Mouse (Mus musculus): ENCODE measurements around the gene Dzank1. TPM values are rescaled to one million over a fixed set of nuclear protein-coding genes. Genes with fewer than 3 reads are reported as not detected.

The Dzank1 gene
- polyA plus RNA-seq, 1 experiment from 2014 or later, result 2.2 TPM

GRCm38 (mm10) chr2:144438424-144438823 lies 88.8 kb downstream of the Dzank1 start:
- H3K36me3 ChIP-seq (ENCODE audit: control insufficient read depth, insufficient read depth, low read length), result no peaks in the 10 kb centered on the region
- H3K4me3 ChIP-seq (ENCODE audit: low read depth, low read length), result no peak overlapping the region
- no peak for DNase-seq (ENCODE audit: low spot score)
- H3K27me3 ChIP-seq (replicated peaks; ENCODE audit: control insufficient read depth, insufficient read depth, low read length), result no peaks in the 10 kb centered on the region
- 59% methylated on average over 4 of the region's 4 CpGs for WGBS
- no peak overlapping the region for H3K9ac ChIP-seq (ENCODE audit: low read length)
- H3K4me2 ChIP-seq (ENCODE audit: low read length), result no peak overlapping the region
- ATAC-seq (replicated peaks; ENCODE audit: low FRiP score, low TSS enrichment, low read depth), result no peak
- H3K27ac ChIP-seq (ENCODE audit: low read depth), result no peak overlapping the region
- H3K4me1 ChIP-seq (replicated peaks; ENCODE audit: control insufficient read depth, insufficient read depth, low read length), result no peaks in the 10 kb centered on the region
- H3K9me3 ChIP-seq (ENCODE audit: control insufficient read depth, low read length), result no peaks in the 10 kb centered on the region

- WGBS, result 67% methylated on average over 10 of the region's 10 CpGs
- H3K27me3 ChIP-seq (replicated peaks; ENCODE audit: control insufficient read depth, insufficient read depth, low read length), result no peaks in the 10 kb centered on the region
- no peaks in the 10 kb centered on the region for H3K9me3 ChIP-seq (ENCODE audit: control insufficient read depth, low read length)
- ATAC-seq (replicated peaks; ENCODE audit: low FRiP score, low TSS enrichment, low read depth), result no peak
- no peak for DNase-seq (ENCODE audit: low spot score)
- no peak overlapping the region for H3K4me2 ChIP-seq (ENCODE audit: low read length)
- no peak overlapping the region for H3K9ac ChIP-seq (ENCODE audit: low read length)
- H3K4me3 ChIP-seq (ENCODE audit: low read depth, low read length), result no peak overlapping the region
- no peak overlapping the region for H3K27ac ChIP-seq (ENCODE audit: low read depth)
- no peaks in the 10 kb centered on the region for H3K36me3 ChIP-seq (ENCODE audit: control insufficient read depth, insufficient read depth, low read length)
- no peaks in the 10 kb centered on the region for H3K4me1 ChIP-seq (replicated peaks; ENCODE audit: control insufficient read depth, insufficient read depth, low read length)
Observed at GRCm38 (mm10) chr2:144435679-144436078, 91.5 kb downstream of the Dzank1 start.

- 73% methylated on average over 5 of the region's 5 CpGs for WGBS
Observed at GRCm38 (mm10) chr2:144431286-144431825, 95.9 kb downstream of the Dzank1 start.

DNA sequence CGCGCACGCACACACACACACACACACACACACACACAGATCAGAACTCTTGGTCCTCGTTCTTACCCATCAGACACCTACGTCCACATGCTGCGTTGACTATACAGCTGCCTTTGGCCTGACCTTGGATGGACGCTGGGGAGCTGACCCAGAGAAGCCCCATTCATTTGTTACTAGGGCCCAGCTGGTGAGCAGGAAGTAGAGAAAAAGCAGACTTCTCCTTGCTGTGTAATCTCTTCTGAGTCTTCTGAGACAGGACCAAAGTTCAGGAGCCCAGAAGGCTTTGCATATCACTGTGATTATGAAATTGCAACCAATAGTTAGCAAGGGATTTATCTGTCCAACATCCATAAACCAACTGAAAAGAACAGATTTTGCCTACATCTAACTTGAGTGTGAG lies 98.0 kb downstream of the Dzank1 start:
- Histone ChIP-seq H3K4me3 (ENCODE audit: low read depth, low read length) (no peak overlapping the region), H3K27me3 (replicated peaks; ENCODE audit: control insufficient read depth, insufficient read depth, low read length) (no peaks in the 10 kb centered on the region), H3K27ac (ENCODE audit: low read depth) (peak overlapping the region; percentile 51), H3K36me3 (ENCODE audit: control insufficient read depth, insufficient read depth, low read length) (no peaks in the 10 kb centered on the region), H3K4me2 (ENCODE audit: low read length) (no peak overlapping the region; the same call in 1 of the 2 replicates), H3K9me3 (ENCODE audit: control insufficient read depth, low read length) (no peaks in the 10 kb centered on the region), H3K4me1 (replicated peaks; ENCODE audit: control insufficient read depth, insufficient read depth, low read length) (0 out of 2 replicates have a peak, but pooled peaks cover 4% of the 10 kb centered on the region), H3K9ac (ENCODE audit: low read length) (no peak overlapping the region)
- peak; percentile 60 for DNase-seq (ENCODE audit: low spot score)
- peak; percentile 80 for ATAC-seq (replicated peaks; ENCODE audit: low FRiP score, low TSS enrichment, low read depth)
- WGBS, result 56% methylated on average over 7 of the region's 7 CpGs

More at GRCm38 (mm10) chr2:144431286-144431825, 95.9 kb downstream of the Dzank1 start:
- no peaks in the 10 kb centered on the region for H3K36me3 ChIP-seq (ENCODE audit: control insufficient read depth, insufficient read depth, low read length)
- no peak overlapping the region for H3K4me3 ChIP-seq (ENCODE audit: low read depth, low read length)
- no peak for ATAC-seq (replicated peaks; ENCODE audit: low FRiP score, low TSS enrichment, low read depth)
- no peak overlapping the region for H3K4me2 ChIP-seq (ENCODE audit: low read length)
- H3K9me3 ChIP-seq (ENCODE audit: control insufficient read depth, low read length), result no peaks in the 10 kb centered on the region
- H3K27ac ChIP-seq (ENCODE audit: low read depth), result no peak overlapping the region
- no peaks in the 10 kb centered on the region for H3K27me3 ChIP-seq (replicated peaks; ENCODE audit: control insufficient read depth, insufficient read depth, low read length)
- no peak overlapping the region for H3K9ac ChIP-seq (ENCODE audit: low read length)
- DNase-seq (ENCODE audit: low spot score), result no peak
- H3K4me1 ChIP-seq (replicated peaks; ENCODE audit: control insufficient read depth, insufficient read depth, low read length), result 0 out of 2 replicates have a peak, but pooled peaks cover 4% of the 10 kb centered on the region

DNA sequence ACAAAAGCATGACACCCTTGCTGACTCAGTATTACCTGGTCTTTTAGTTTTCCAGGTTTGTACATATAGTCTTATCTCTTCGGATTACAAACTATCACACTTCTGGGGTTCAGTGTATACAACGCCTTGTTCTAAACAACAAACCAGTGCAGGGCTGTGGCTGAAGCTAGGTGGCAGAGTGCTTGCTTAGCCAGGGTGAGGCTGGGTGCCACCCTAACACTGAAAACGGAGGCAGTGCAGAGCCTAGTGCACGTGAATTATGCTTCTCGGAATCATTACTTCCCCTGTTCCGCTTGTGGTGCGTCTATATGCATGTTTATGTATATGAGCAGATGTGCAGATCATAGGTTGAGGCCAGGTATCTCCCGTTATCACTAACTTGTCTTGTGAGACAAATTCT lies 98.6 kb downstream of the Dzank1 start:
- Histone ChIP-seq H3K4me1 (replicated peaks; ENCODE audit: control insufficient read depth, insufficient read depth, low read length) (0 out of 2 replicates have a peak, but pooled peaks cover 4% of the 10 kb centered on the region), H3K27me3 (replicated peaks; ENCODE audit: control insufficient read depth, insufficient read depth, low read length) (no peaks in the 10 kb centered on the region), H3K4me3 (ENCODE audit: low read depth, low read length) (no peak overlapping the region), H3K27ac (ENCODE audit: low read depth) (peak overlapping the region; percentile 51; the same call in 1 of the 2 replicates), H3K36me3 (ENCODE audit: control insufficient read depth, insufficient read depth, low read length) (no peaks in the 10 kb centered on the region), H3K9ac (ENCODE audit: low read length) (no peak overlapping the region), H3K9me3 (ENCODE audit: control insufficient read depth, low read length) (no peaks in the 10 kb centered on the region), H3K4me2 (ENCODE audit: low read length) (no peak overlapping the region; the same call in 1 of the 2 replicates)
- DNase-seq (ENCODE audit: low spot score), result no peak
- 72% methylated on average over 8 of the region's 8 CpGs for WGBS
- 0 out of 2 replicates have a peak, but pooled peaks have one; percentile 20 for ATAC-seq (replicated peaks; ENCODE audit: low FRiP score, low TSS enrichment, low read depth)

DNA sequence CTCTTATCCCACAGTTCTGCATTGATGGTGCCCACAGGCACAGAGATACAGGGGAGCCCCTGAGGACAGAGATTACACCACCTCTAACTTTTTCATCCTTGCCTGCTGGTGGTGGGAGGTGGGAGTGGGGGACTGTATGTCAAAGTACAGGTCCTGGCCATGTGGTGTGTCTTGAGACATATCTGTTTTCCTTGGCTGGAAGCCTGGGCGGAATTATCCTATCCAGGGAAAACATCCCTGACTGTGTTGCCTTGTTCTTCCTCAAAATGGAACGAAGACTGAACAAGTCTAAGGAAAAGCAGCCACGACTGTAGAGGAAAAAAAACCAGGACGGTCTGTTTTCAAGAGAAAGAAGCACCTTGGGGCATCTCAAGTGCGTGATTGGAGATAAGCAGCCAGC lies 99.4 kb downstream of the Dzank1 start:
- Histone ChIP-seq H3K27me3 (replicated peaks; ENCODE audit: control insufficient read depth, insufficient read depth, low read length) (no peaks in the 10 kb centered on the region), H3K4me3 (ENCODE audit: low read depth, low read length) (no peak overlapping the region), H3K9me3 (ENCODE audit: control insufficient read depth, low read length) (no peaks in the 10 kb centered on the region), H3K36me3 (ENCODE audit: control insufficient read depth, insufficient read depth, low read length) (no peaks in the 10 kb centered on the region), H3K9ac (ENCODE audit: low read length) (no peak overlapping the region), H3K4me1 (replicated peaks; ENCODE audit: control insufficient read depth, insufficient read depth, low read length) (0 out of 2 replicates have a peak, but pooled peaks cover 4% of the 10 kb centered on the region), H3K27ac (ENCODE audit: low read depth) (no peak overlapping the region), H3K4me2 (ENCODE audit: low read length) (no peak overlapping the region)
- 72% methylated on average over 5 of the region's 5 CpGs for WGBS
- ATAC-seq (replicated peaks; ENCODE audit: low FRiP score, low TSS enrichment, low read depth), result no peak
- DNase-seq (ENCODE audit: low spot score), result no peak

DNA sequence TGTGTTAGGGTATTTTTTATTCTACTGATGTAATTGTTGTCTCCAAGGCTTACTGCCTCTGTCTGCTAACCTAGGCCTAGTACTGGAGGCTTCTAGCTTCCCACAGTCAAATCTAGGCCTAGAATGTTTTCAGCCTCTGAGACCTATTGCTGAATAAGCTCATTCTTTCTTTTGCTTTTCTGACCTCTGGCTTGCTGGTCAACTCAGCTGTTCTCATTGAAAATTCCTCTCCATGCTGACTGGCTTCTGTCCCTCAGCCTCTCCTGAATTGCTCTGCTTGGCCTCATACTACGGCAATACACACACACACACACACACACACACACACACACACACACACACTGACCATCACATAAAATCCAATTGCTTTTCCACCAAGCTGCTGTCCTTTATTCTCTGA lies 101.5 kb downstream of the Dzank1 start:
- Histone ChIP-seq H3K9ac (ENCODE audit: low read length) (no peak overlapping the region), H3K9me3 (ENCODE audit: control insufficient read depth, low read length) (no peaks in the 10 kb centered on the region), H3K27ac (ENCODE audit: low read depth) (no peak overlapping the region), H3K36me3 (ENCODE audit: control insufficient read depth, insufficient read depth, low read length) (no peaks in the 10 kb centered on the region), H3K4me1 (replicated peaks; ENCODE audit: control insufficient read depth, insufficient read depth, low read length) (0 out of 2 replicates have a peak, but pooled peaks cover 4% of the 10 kb centered on the region), H3K4me2 (ENCODE audit: low read length) (no peak overlapping the region), H3K4me3 (ENCODE audit: low read depth, low read length) (no peak overlapping the region), H3K27me3 (replicated peaks; ENCODE audit: control insufficient read depth, insufficient read depth, low read length) (no peaks in the 10 kb centered on the region)
- DNase-seq (ENCODE audit: low spot score) (no peak), ATAC-seq (replicated peaks; ENCODE audit: low FRiP score, low TSS enrichment, low read depth) (no peak)
- 79% methylated on average over 1 of the region's 1 CpGs for WGBS

DNA sequence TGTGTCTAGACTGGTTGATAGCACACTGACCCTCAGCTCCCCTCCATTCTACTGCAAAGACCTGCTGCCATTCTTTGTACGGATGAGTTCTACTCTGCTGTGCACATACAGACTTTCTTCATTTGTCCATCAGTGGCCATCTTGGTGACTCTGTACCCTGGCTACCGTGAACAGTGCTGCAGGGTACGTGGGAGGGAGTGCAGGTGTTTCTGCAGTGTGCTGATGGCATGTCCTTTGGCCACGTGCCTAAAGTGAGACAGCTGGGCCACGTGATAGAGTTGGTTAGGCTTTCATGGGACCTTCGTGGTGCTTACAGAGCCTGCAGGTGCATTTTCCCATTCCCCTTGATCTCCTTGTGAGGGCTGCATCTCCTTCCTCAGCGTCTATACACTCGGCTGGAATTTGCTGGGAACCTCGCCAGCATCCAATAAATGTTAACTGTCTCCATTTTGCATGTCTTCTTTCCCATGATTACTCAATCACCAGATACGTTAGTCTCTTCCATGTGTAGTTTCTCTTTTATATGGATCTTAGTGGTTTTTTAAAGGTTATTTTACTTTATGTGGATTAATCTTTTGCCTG lies 105.0 kb downstream of the Dzank1 start:
- no peak overlapping the region for H3K4me3 ChIP-seq (ENCODE audit: low read depth, low read length)
- no peaks in the 10 kb centered on the region for H3K36me3 ChIP-seq (ENCODE audit: control insufficient read depth, insufficient read depth, low read length)
- H3K27me3 ChIP-seq (replicated peaks; ENCODE audit: control insufficient read depth, insufficient read depth, low read length), result no peaks in the 10 kb centered on the region
- 71% methylated on average over 10 of the region's 10 CpGs for WGBS
- ATAC-seq (replicated peaks; ENCODE audit: low FRiP score, low TSS enrichment, low read depth) (no peak), DNase-seq (ENCODE audit: low spot score) (no peak)
- no peak overlapping the region for H3K27ac ChIP-seq (ENCODE audit: low read depth)
- no peaks in the 10 kb centered on the region for H3K9me3 ChIP-seq (ENCODE audit: control insufficient read depth, low read length)
- no peak overlapping the region for H3K4me2 ChIP-seq (ENCODE audit: low read length)
- no peak overlapping the region for H3K9ac ChIP-seq (ENCODE audit: low read length)
- no peaks in the 10 kb centered on the region for H3K4me1 ChIP-seq (replicated peaks; ENCODE audit: control insufficient read depth, insufficient read depth, low read length)

Measured in intestine, embryonic 14.5 days (tissue).